ENCODE assay signal across 8 mouse cellular contexts in genomic region chr16:34289583-34289982, GRCm38 (mm10).
A peak's percentile ranks its signal among the peaks of the same experiment; 100 is the strongest.
DNase-seq lines count a peak whose midpoint lies in the region; ATAC-seq and TF ChIP-seq lines count a peak whose summit lies in the region.
"Had no signal": no experiment of that assay in that cellular context is flagged by ENCODE, and none has a peak within 500 bp of the region (broad histone marks: within the 10 kb centered on the region; RNA-seq: fewer than 3 reads in every experiment).

No protein-coding gene starts in this region.

- ATAC-seq in hindbrain, postnatal 0 days = no peak
- ATAC-seq in hindbrain, embryonic 13.5 days (ENCODE audit: low FRiP score) = no peak
- peak; percentile 55 for ATAC-seq in heart, postnatal 0 days (ENCODE audit: insufficient read depth, low read depth)

- H3K27me3 ChIP-seq in hindbrain, postnatal 0 days (ENCODE audit: insufficient read depth, low read length) = no peaks in the 10 kb centered on the region
- H3K27me3 ChIP-seq in hindbrain, embryonic 13.5 days = no peaks in the 10 kb centered on the region
- H3K27me3 ChIP-seq in heart, postnatal 0 days (ENCODE audit: control insufficient read depth, insufficient read depth, low read length) = no peaks in the 10 kb centered on the region
- H3K27me3 ChIP-seq: midbrain, embryonic 12.5 days had no signal

- peak; percentile 66 for TF ChIP-seq CTCF in hindbrain, postnatal 0 days (IDR thresholded peaks at IDR 0.05; ENCODE audit: low read depth)
- TF ChIP-seq CTCF in heart, postnatal 0 days (IDR thresholded peaks at IDR 0.05; ENCODE audit: low read depth) = peak; percentile 86

- H3K4me2 ChIP-seq in hindbrain, postnatal 0 days (ENCODE audit: low read depth, low read length) = no peak overlapping the region
- no peak overlapping the region for H3K4me2 ChIP-seq in hindbrain, embryonic 13.5 days
- H3K4me2 ChIP-seq in heart, postnatal 0 days (ENCODE audit: low read depth, low read length) = no peak overlapping the region
- H3K4me2 ChIP-seq: midbrain, embryonic 12.5 days had no signal

- WGBS in hindbrain, postnatal 0 days = 53% methylated on average over 7 of the region's 7 CpGs
- WGBS in hindbrain, embryonic 13.5 days = 57% methylated on average over 7 of the region's 7 CpGs
- 30% methylated on average over 7 of the region's 7 CpGs for WGBS in heart, postnatal 0 days

- no peaks in the 10 kb centered on the region; the same call in 1 of the 2 replicates for H3K36me3 ChIP-seq in hindbrain, postnatal 0 days (ENCODE audit: insufficient read depth, low read length)
- peaks cover 19% of the 10 kb centered on the region for H3K36me3 ChIP-seq in hindbrain, embryonic 13.5 days
- no peaks in the 10 kb centered on the region for H3K36me3 ChIP-seq in heart, postnatal 0 days (replicated peaks; ENCODE audit: control insufficient read depth, insufficient read depth, low read length)

- peak; percentile 63 for DNase-seq in hindbrain, postnatal 0 days (ENCODE audit: low spot score)
- DNase-seq in thymus, postnatal 4 days = peak; percentile 15
- no peak for DNase-seq in thymus, adult 18-20 months
- peak; percentile 75 for DNase-seq in heart, postnatal 0 days (ENCODE audit: low spot score)
- DNase-seq in yolk sac, embryonic 10.5 days (ENCODE audit: low spot score) = no peak
- no peak for DNase-seq in left cerebral cortex, postnatal 4 days

- intact Hi-C loops in left cerebral cortex, postnatal 4 days (cut with DNase I) = no loop called here

- no peak overlapping the region for H3K27ac ChIP-seq in hindbrain, postnatal 0 days
- H3K27ac ChIP-seq in hindbrain, embryonic 13.5 days = no peak overlapping the region
- H3K27ac ChIP-seq in heart, postnatal 0 days (ENCODE audit: low read depth) = no peak overlapping the region
- H3K27ac ChIP-seq: midbrain, embryonic 12.5 days had no signal

- no peak overlapping the region for H3K9ac ChIP-seq in hindbrain, postnatal 0 days (replicated peaks; ENCODE audit: low read length)
- H3K9ac ChIP-seq in hindbrain, embryonic 13.5 days = no peak overlapping the region
- no peak overlapping the region for H3K9ac ChIP-seq in heart, postnatal 0 days (replicated peaks; ENCODE audit: low read depth, low read length)
- H3K9ac ChIP-seq: midbrain, embryonic 12.5 days had no signal

- H3K9me3 ChIP-seq in hindbrain, postnatal 0 days (ENCODE audit: low read length) = no peaks in the 10 kb centered on the region
- H3K9me3 ChIP-seq in hindbrain, embryonic 13.5 days = no peaks in the 10 kb centered on the region
- H3K9me3 ChIP-seq in heart, postnatal 0 days (replicated peaks; ENCODE audit: control insufficient read depth, low read length) = no peaks in the 10 kb centered on the region
- H3K9me3 ChIP-seq: midbrain, embryonic 12.5 days had no signal

- H3K4me3 ChIP-seq in hindbrain, postnatal 0 days (ENCODE audit: low read length) = no peak overlapping the region
- no peak overlapping the region for H3K4me3 ChIP-seq in hindbrain, embryonic 13.5 days
- H3K4me3 ChIP-seq in heart, postnatal 0 days (ENCODE audit: low read depth, low read length) = no peak overlapping the region
- H3K4me3 ChIP-seq: midbrain, embryonic 12.5 days had no signal

- H3K4me1 ChIP-seq in hindbrain, postnatal 0 days (ENCODE audit: insufficient read depth, low read length) = no peaks in the 10 kb centered on the region
- 0 out of 2 replicates have a peak, but pooled peaks cover 4% of the 10 kb centered on the region for H3K4me1 ChIP-seq in hindbrain, embryonic 13.5 days (replicated peaks)
- no peaks in the 10 kb centered on the region for H3K4me1 ChIP-seq in heart, postnatal 0 days (ENCODE audit: control insufficient read depth, insufficient read depth)

- no peak for TF ChIP-seq EP300 in heart, postnatal 0 days (IDR thresholded peaks at IDR 0.05; ENCODE audit: low read depth)

Comparison
In these comparisons a context has a peak if more than half of its experiments do, and no peak if none do; other contexts are left out.
1. DNase-seq: peak in hindbrain, postnatal 0 days (single experiment), thymus, postnatal 4 days (single experiment) and heart, postnatal 0 days (single experiment); none in thymus, adult 18-20 months (0 of 2), yolk sac, embryonic 10.5 days (single experiment) and left cerebral cortex, postnatal 4 days (single experiment).